Mouse (Mus musculus) mesoderm, embryonic 11.5 days (tissue): Measurements from ENCODE around the gene Zbtb38.

Source experiments
- DNase-seq: peaks from one replicate; pipeline ENCODE4 v3.0.0-alpha.2; 2012; ENCODE audit warnings: low read depth, low spot score

The Zbtb38 gene

DNA sequence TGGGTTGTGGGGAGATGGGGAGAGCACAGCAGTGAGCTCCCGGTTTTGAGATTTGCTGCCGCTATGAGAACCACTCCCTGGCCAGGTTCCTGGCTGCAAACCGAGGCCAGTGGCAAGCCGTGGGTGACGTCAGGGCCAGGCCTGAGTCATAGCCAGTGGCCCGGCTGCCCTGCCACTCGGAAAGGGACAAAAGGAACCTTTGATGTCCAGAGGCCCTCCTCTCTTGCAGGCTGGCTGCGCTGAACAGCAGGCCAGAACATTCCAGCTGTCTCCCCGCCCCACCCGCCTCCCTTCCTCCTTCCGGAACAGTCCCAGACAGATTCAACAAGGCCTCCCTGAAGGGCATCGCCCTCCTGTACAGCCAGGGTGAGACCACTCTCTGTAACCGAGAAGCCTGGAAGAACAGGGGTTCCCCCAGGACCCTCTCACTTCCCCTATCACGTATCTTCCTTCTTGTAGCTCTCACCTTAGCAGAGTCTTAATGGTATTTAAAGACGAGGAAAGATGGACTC is at the start of gene Zbtb38:
Gene Zbtb38, minus strand, starts transcription at position 229 of the 512 bp plus-strand sequence.
- peak; percentile 51 for DNase-seq

DNA sequence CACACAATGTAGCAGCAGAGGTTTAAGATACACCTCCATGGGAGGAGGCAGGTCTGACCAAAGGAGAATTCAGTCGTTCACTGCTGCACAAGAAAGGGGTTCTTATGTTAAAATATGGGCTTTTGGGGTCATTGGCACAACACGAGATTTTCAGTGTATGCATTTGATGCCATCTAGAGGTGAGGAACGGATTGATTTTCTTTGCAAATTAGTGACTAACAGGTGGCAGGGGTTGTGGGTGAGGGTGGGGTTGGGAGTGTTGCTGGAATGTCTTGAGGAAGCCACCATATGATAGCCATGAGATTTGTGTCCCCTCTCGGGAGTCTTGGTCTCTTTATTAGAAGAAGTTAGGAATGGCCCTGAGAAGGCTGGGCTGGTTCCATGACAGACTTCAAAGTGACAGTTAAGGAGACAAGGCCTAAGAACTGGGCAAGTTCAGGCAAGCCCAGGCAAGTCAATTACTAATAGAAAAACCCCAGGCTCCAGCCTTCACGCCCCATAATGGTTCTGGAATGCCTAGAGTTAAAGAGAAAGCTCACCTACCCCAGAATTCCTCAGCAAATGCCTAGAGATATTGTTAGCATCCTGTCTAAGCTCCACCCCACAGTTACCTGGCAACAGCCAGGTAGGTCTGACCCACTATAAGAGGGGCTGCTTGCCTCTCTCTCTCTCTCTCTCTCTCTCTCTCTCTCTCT is 47.6 kb upstream of the Zbtb38 start:
- DNase-seq, result no peak

DNA sequence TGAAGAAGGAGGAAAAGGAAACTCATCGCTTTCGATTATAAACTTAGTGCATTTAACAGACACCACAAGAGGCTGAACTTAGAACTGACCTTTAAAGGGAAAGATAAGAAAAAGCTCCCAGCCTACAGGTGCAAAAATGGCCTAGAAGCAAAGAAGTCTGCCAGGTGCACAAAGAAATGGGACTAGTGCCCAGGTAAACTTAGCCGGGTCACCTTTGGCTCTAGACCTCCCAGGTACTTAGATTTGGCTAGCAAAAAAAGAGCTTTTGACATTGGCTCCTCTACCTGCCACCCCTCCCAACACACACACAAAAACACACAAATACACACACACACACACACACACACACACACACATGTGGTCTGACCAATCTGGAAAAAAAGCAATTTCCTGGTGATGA is 44.7 kb upstream of the Zbtb38 start:
- no peak for DNase-seq

DNA sequence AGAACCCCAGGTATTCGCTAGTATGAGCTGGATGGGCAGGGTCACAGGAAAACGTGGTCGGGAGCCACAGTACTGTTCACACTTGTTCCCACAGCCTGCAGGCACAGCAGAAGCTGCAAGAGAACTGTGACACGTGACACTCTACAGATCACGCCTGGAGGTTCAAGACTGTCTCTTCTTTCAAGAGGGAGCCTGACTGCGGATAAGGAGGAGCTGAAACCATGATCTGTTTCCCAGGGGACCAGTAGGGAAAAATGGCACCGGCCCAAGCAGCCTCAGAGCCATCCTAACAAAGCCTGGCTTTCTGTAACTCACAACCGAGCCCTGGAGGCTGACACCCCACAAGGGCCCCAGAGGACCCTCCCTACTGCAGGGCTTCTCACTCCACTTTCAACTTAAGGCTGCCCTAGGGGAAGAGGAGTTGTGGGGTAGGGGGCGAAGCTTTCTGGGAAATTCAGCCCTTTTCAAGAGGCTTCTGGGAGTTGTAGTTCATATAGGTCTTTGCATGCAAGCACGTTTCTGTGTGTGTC is 42.8 kb upstream of the Zbtb38 start:
- peak; percentile 64 for DNase-seq

DNA sequence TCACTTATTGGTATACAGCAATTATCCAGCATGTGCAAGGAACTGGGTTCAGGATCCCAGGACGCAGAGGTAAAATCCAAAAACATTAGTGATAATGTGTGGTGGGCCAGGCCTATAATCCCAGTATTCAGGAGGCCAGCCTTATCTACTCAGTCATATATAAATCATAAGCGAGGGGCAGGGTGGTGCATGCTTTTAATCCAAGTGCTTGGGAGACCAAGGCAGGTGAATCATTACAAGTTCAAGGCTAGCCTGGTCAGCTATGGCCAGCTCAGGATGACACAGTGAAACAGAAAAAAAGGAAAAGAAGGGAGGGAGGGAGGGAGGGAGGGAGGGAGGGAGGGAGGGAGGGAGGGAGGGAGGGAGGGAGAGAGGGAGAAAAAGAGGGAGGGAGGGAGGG is 42.0 kb upstream of the Zbtb38 start:
- no peak for DNase-seq

DNA sequence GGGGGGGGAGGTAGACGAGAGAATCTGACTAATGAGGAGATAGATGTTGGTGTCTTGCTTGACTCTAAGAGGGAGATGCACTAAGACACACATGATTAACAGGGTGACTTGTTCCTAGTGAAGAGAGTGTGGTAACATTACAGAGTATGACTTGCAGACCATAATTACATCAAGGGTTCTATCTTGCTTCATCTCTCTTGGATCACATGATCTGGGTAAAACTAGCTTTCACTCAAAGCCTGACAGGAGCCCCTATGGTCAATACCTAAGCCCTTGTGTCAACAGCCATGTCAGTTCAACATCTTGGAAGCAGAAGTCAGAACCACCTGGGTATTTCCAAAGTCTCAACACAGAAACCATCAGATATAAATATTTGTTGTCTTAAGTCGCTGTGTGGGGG is 39.9 kb upstream of the Zbtb38 start:
- DNase-seq, result no peak

DNA sequence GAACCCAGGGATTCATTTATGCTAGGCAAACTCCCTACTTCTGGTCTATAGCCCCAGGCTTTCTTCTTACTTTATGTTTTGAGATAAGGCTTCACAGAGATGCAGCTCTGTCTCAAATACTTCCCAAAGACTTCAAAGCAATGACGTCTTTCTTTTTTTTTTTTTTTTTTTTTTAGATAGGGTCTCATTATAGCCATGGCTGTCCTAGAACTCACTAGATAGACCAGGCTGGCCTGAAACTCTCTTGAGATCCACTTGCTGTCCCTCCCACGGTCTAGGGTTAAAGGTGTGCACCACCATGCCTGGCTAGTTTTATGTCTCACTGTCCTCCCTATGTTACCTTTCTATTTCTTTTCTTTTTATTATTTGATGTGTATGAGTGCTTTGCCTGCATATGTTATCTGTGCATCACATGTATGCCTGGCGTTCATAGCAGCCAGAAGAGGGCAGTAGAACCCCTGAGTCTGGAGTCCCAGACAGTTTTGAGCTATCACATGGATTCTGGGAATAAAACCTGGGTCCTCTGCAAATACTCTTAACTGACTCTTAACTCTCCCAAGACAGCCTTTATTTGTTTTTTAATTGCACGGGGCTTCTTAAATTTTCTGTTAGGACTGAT is 37.9 kb upstream of the Zbtb38 start:
- peak; percentile 28 for DNase-seq

DNA sequence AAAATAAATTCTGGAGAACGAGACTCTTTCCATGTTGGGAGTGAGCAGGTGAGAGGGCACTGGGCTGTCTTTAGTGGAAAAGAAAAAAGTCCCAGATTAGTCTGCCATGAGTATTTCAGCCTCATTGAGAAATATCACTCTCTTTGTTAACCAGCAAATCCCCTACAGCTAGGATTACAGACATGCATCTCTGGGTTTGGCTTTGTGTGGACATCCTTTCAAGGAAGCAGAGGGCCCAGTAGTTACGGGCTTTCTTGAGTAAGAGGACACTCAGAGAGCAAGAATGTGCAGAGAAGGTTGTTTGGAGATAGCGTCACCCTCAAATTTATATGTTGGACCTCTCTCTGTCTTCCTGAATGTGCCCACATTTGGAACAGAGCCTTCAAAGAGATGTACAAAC is 37.3 kb upstream of the Zbtb38 start:
- no peak for DNase-seq

DNA sequence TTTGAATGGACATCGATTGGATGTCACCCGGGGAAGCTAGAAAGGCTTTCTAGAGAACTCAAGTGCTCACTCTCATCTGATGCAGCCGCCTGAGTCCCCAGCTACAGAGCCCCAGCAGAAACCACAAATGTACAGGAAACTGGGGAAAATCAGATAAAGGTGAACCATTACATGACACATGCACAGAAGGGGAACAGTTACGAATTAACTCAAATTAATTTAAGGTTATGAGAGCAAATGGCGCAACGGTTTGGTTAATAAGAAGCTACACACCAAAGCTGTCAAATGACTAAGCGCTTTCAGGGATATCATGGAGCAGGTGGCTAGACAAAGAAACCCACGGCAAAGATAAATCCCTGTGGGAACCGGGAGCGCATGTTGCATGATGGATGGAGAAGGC is 35.2 kb upstream of the Zbtb38 start:
- DNase-seq, result no peak

DNA sequence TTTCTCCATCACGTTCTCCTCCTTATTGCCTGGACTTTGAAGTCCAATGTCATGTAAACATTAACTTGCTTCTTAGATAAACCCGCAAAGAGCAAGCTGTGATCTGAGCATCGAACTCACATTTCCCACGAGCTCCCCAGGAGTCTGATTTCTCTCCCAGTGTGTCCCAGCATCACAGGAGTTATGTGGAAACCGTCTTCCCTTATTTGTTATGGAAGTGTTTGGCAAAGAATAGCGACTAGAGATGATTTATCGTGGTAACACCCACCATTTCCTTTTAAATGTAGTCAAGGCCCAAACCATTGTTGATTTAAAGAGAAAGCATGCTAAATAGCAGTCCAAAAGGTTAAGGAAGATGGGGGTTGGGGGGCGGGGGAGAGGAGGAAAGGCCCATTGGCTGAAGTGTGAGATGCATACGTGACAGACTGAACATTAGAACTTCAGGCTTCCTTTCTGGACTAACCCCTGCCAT is 33.3 kb upstream of the Zbtb38 start:
- no peak for DNase-seq

DNA sequence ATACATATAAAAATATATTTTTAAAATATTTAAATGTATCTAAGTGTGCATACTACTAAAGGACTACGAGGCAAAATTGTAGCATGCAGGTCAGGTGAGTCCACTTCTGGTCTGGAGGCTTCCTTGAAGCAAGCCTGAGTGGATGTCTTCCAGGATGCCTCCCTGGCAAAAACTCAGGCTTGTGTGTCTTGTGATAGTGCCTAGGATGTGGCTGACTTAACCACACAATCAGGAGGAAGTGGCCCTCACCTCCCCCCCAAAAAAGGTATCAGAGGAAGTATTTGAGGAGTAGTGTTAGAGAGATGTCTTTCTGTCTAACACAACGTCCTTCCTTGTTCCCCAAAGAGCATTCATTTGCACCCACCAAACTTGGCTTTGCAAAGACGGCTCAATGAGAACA is 32.6 kb upstream of the Zbtb38 start:
- no peak for DNase-seq

DNA sequence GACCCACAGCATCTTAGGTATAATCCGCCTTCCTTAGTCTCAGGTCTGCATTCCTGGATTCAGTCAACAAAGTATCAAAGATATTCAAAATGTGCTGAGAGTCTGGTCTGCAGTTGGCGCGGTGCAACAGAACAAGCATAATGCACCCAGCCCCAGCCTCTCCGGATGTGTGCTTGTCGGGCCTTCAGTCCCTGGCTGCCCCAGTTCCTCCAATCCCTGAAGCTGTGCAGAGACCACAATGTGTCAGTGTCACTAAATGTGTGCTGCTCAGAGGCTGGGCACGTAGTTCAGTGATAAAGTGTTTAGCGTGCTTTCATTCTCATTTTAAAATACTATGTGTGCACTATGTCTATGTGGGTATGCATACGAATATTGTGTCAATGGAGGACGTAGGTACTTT is 31.0 kb upstream of the Zbtb38 start:
- DNase-seq, result no peak

DNA sequence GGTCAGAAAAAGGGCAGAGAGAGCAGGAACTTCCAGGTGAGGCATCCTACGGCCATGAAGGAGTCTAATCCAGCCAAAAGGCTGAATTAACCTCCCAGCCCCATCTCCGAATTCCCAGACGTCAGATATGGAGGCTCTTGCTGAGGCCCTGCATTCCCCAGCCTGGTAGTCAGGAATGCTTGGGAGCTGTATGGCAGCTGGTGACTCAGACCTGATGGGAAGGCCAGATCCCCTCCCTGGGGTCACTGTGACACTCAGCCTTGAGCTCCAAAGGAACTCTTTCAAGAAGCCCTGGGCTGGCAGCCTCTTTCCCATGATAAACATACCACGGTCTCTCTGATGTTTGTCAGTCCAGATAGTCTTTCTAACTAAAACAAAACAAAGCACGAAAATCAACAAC is 30.6 kb upstream of the Zbtb38 start:
- DNase-seq, result peak; percentile 55

DNA sequence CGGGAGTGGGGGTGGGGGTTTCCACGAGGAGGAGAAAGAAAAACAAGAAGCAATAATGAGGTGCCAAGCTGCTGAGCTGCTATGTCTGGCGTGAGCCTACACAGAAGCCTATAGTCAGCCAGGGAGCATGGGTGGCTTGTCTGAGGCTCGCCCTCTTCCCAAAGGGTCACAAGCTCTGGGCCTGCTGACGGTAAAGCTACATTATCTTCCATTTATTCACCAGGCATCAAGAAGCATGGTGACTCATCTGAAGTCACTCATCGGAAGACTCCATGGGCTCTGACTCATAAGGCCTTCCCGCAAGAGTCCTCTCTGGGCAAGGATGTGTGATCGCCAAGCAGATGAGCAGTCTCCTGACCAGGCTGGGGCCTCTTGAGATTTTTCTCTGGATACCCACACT is 29.4 kb upstream of the Zbtb38 start:
- DNase-seq, result no peak

DNA sequence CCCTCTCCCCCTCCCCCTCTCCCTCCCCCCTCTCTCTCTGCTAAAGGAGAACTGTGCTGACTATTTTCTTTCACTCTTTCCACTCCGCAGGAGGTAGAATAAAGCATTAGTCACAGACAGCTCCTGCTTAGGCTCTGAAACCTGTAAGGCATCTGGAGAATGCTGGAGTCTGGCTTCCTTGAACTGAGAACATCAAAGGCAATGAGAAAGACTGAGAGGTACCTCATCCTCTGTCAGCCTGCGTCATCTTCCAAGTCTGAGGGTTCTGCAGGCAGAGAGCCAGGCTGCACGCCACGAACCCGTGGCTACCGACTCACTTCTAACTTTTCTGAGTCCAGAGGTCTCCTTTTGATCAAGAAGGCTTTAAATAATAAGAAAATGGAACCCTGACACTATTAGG is 20.5 kb upstream of the Zbtb38 start:
- peak; percentile 76 for DNase-seq

DNA sequence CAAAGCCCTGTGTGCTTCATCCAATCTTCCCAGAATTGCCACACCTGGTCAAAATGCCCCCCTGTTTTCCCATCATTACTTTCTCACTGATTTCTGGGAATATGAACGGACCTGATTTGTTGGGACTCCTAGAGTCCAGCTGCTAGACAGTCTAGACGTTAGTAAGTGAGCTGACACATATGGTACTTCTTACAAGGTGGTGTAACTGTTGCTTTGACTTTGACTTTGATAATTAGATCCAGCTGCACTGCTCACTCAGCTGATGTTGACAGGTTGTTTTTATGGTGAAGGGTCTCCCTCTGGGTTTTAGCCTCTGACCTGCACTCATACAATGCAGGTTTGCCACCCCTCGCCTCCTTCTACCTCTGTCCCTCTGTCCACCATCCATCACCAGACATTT is 17.8 kb upstream of the Zbtb38 start:
- DNase-seq, result peak; percentile 61

DNA sequence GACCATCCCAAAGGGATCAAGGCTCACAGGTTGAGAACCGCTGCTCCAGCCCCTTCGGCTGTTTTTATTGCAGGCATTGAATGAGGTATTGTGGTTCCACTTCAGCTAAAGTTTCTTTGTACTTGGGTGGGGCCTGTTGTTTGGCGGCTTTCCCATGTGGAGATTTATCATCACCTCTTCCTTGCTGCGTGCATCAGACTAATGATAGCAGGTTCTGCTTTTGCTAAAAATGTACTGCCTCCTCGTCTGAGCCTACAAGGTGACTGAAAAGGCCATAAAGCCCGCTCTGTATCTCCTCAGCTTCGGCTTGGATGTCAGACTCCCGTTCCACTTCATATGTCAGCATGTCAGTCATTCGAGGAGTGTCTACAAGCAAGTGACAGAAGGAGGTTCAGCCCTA is 17.0 kb upstream of the Zbtb38 start:
- DNase-seq, result no peak

DNA sequence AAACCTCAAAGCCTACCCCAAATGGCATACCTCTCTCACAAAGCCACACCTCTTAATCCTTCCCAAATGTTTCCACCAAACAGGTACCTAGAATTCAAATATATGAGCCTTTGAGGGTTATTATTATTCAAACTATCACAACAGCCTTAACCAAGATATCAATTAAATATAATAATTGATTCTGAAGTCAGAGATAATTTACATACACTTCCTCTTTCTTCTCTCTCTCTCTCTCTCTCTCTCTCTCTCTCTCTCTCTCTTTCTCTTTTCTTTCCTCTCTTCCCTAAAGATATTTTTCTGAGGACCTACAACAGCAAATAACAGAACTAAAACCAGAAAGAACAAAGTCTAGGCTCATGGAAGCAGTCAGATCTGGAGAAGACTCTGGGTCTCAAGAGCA is 15.2 kb upstream of the Zbtb38 start:
- no peak for DNase-seq

DNA sequence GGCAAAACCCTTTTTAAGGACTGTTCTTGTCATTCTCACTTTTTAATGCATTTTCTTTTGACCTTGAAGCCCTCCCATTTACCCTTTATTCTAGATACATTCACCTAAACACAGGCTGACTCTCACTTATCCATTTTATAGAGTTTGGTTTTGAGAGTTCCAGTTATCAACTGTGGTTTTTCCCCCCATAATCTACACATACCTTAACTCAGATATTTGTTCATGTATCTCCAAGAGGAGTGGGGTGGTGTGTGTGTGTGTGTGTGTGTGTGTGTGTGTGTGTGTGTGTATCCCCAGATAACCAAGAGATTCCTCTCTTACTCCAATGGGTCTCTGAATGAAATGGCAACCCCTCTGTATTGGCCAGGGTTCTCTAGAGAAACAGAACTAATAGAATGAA is 13.4 kb upstream of the Zbtb38 start:
- DNase-seq, result no peak

DNA sequence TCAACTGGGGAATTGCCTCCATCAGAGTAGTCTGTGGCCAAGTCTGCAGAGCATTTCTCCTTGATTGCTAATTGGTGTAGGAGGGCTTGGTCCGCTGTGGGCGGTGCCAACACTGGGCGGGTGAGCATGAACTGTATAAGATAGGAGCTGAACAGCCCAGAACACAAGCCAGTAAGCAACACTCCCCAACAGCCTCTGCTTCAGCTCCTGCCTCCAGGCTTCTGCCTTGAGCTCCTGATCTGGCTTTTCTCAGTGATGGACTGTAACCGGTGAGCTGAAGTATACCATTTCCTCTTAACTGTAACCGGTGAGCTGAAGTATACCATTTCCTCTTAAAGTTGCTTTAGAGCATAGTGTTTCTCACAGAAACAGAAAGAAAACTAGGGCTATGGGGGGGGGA is 12.8 kb upstream of the Zbtb38 start:
- DNase-seq, result no peak

DNA sequence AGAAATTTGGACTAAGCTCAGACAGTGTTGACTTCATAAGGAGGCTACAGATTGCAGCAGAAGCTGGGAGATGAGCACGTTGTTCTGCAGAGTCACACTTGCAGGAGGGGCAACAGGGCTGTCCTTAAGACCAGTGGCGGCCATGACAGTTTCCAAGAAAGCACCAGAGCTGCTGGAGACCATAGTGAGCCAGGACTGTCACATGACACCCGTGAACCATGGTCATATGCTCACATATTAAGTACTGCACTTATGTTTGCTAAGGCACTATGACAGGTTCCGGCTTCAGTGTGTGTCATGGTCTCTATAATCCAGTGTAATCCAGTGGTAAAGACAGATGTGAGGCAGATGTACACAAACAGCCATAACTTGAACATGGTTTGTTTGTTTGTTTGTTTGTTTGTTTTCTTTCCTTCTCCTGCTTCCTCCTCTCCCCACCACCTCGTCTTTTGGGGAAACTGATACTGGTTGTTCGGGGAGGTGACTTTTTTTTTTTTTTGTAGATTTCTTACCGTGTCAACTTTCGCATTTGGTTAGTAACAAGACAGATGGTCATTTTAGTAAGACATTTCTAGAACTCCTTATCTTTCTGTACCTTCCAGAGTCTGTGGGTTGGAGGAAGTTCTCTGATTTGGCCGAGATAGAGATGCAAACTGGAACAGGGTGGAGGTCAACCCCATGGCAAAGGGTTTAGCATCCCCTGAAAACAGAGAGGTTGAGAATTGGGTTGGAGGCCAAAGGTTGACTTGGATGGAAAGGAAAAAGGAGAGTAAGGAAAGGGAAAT is 11.4 kb upstream of the Zbtb38 start:
- DNase-seq, result no peak

DNA sequence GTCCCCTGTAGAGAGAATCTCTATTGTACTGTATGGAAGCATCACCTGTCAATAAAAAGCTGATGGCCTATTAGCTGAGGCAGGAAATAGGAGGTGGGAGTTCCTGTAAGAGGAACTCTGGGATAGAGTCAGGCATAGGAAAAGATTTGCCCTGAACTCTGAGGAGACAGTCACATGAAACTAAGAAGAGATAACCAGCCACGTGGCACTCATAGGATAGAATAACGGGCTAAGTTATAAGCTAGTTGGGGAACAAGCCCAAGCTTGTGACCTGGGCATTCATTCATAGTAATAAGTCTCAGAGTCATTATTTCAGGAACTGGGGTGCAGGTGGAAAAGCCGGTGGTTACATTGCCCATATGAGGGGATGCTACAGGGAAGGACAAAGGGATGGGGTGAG is 10.4 kb upstream of the Zbtb38 start:
- no peak for DNase-seq
